ENCODE assay signal across 29 mouse cellular contexts in genomic region chr6:136883431-136883915, GRCm38 (mm10). TPM values are rescaled to one million over a fixed set of nuclear protein-coding genes. Genes with fewer than 3 reads are reported as not detected.
DNase-seq lines count a peak whose midpoint lies in the region; ATAC-seq and TF ChIP-seq lines count a peak whose summit lies in the region.
"Had no signal": no experiment of that assay in that cellular context is flagged by ENCODE, and none has a peak within 500 bp of the region (broad histone marks: within the 10 kb centered on the region; RNA-seq: fewer than 3 reads in every experiment).

No protein-coding gene starts in this region.

- ATAC-seq in kidney, embryonic 16.5 days (ENCODE audit: low FRiP score, low TSS enrichment) = 0 out of 2 replicates have a peak, but pooled peaks have one; percentile 46
- no peak for ATAC-seq in lung, postnatal 0 days
- ATAC-seq: forebrain, embryonic 16.5 days; inflammation-experienced regulatory T-cells, adult 6 months; liver, embryonic 12.5 days; Patski had no signal

- no peaks in the 10 kb centered on the region for H3K27me3 ChIP-seq in kidney, embryonic 16.5 days (ENCODE audit: insufficient read depth, low read length)
- H3K27me3 ChIP-seq in lung, postnatal 0 days (replicated peaks; ENCODE audit: insufficient read depth, low read length) = no peaks in the 10 kb centered on the region
- H3K27me3 ChIP-seq: limb, embryonic 12.5 days; liver, embryonic 12.5 days; lung, embryonic 15.5 days; neural tube, embryonic 12.5 days; Patski had no signal

- H3K9me3 ChIP-seq in kidney, embryonic 16.5 days (ENCODE audit: low read length) = no peaks in the 10 kb centered on the region
- no peaks in the 10 kb centered on the region for H3K9me3 ChIP-seq in lung, postnatal 0 days (ENCODE audit: low read length)
- H3K9me3 ChIP-seq: limb, embryonic 12.5 days; liver, embryonic 12.5 days; lung, embryonic 15.5 days; neural tube, embryonic 12.5 days had no signal

- no peak overlapping the region for H3K4me3 ChIP-seq in kidney, embryonic 16.5 days (ENCODE audit: low read length)
- H3K4me3 ChIP-seq in lung, postnatal 0 days (ENCODE audit: low read depth, low read length) = no peak overlapping the region
- H3K4me3 ChIP-seq: limb, embryonic 12.5 days; liver, embryonic 12.5 days; lung, embryonic 15.5 days; neural tube, embryonic 12.5 days had no signal

- no peak overlapping the region for H3K27ac ChIP-seq in kidney, embryonic 16.5 days (ENCODE audit: low read length)
- no peak overlapping the region for H3K27ac ChIP-seq in lung, postnatal 0 days (ENCODE audit: low read length)
- H3K27ac ChIP-seq: hindbrain, embryonic 14.5 days; limb, embryonic 12.5 days; liver, embryonic 12.5 days; lung, embryonic 15.5 days; neural tube, embryonic 12.5 days had no signal

- intact Hi-C loops in gastrocnemius, postnatal 14 days (cut with DNase I; ENCODE audit: low total_unique reads) = no loop called here

- TF ChIP-seq CTCF in lung, postnatal 0 days (IDR thresholded peaks at IDR 0.05) = no peak

- H3K9ac ChIP-seq in kidney, embryonic 16.5 days (replicated peaks; ENCODE audit: low read length) = no peak overlapping the region
- no peak overlapping the region for H3K9ac ChIP-seq in lung, postnatal 0 days (replicated peaks; ENCODE audit: low read depth)
- H3K9ac ChIP-seq: hindbrain, embryonic 14.5 days; limb, embryonic 12.5 days; liver, embryonic 12.5 days; lung, embryonic 15.5 days; neural tube, embryonic 12.5 days had no signal

- WGBS in kidney, embryonic 16.5 days = 75% methylated on average over 3 of the region's 3 CpGs
- WGBS in lung, postnatal 0 days = 68% methylated on average over 3 of the region's 3 CpGs

- no peak for TF ChIP-seq EP300 in lung, postnatal 0 days (IDR thresholded peaks at IDR 0.05)

- no peaks in the 10 kb centered on the region for H3K36me3 ChIP-seq in kidney, embryonic 16.5 days (ENCODE audit: insufficient read depth, low read length)
- no peaks in the 10 kb centered on the region for H3K36me3 ChIP-seq in lung, postnatal 0 days (ENCODE audit: insufficient read depth, low read length)
- H3K36me3 ChIP-seq: limb, embryonic 12.5 days; liver, embryonic 12.5 days; lung, embryonic 15.5 days; neural tube, embryonic 12.5 days had no signal

- DNase-seq in gastrocnemius, postnatal 14 days = peak; percentile 40
- no peak for DNase-seq in gastrocnemius, adult 8-10 months (ENCODE audit: low spot score in 2 of 2)
- DNase-seq in kidney, adult 11 months = no peak
- DNase-seq in lung, postnatal 10 days = peak; percentile 48
- no peak for DNase-seq in lung, postnatal 0 days (ENCODE audit: low spot score)
- DNase-seq in skeletal muscle tissue, adult 2 months (ENCODE audit: low read depth, low spot score) = peak; percentile 35
- no peak for DNase-seq in Muller cell, postnatal 12 days (ENCODE audit: inconsistent ontology term)
- DNase-seq: adrenal gland, postnatal 36 days; cerebellum, adult 9-10 months; heart, postnatal 4 days; layer of hippocampus, postnatal 36 days; midbrain, embryonic 14.5 days; right cerebral cortex, postnatal 14 days; spleen, adult 18-20 months; thymus, postnatal 25 days had no signal

- peaks cover 19% of the 10 kb centered on the region; the same call in 1 of the 2 replicates for H3K4me1 ChIP-seq in kidney, embryonic 16.5 days (ENCODE audit: insufficient read depth, low read length)
- H3K4me1 ChIP-seq in lung, postnatal 0 days (ENCODE audit: insufficient read depth, low read depth, low read length) = peaks cover 5% of the 10 kb centered on the region; the same call in 1 of the 2 replicates
- H3K4me1 ChIP-seq: liver, embryonic 12.5 days; neural tube, embryonic 12.5 days had no signal

- no peak overlapping the region for H3K4me2 ChIP-seq in kidney, embryonic 16.5 days (replicated peaks; ENCODE audit: low read depth, low read length)
- no peak overlapping the region for H3K4me2 ChIP-seq in lung, postnatal 0 days (replicated peaks; ENCODE audit: low read depth, low read length)
- H3K4me2 ChIP-seq: hindbrain, embryonic 14.5 days; limb, embryonic 12.5 days; liver, embryonic 12.5 days; lung, embryonic 15.5 days; neural tube, embryonic 12.5 days had no signal

RNA-seq across cellular contexts. Expression of gene Mgp, which starts 7.8 kb away (rescaled TPM):
- total RNA-seq in gastrocnemius, postnatal 14 days (2021) = 100 to 1,000 TPM; 166 to 195 TPM
- 10 to 100 TPM; 25.2 to 67.7 (median 42.4) TPM for total RNA-seq in gastrocnemius, adult 8-10 months (2022)
- 226 and 274 TPM in 2 replicates for polyA plus RNA-seq in kidney, embryonic 16.5 days (2015; fragmentation: Nextera tagmentation; extraction: Ambion mirVana)
- 1,533 and 1,851 TPM in 2 replicates for polyA plus RNA-seq in lung, postnatal 0 days (2015; fragmentation: Nextera tagmentation; extraction: Ambion mirVana)
- total RNA-seq: ES-E14; megakaryocyte-erythroid progenitor cell, adult 5-6 weeks had no signal
- polyA plus RNA-seq: inflammation-experienced regulatory T-cells, adult 6 months had no signal

RNA-seq across cellular contexts. Expression of gene Art4, which starts 25.9 kb away (rescaled TPM):
- total RNA-seq in gastrocnemius, postnatal 14 days (2021) = under 1 TPM; 0.38 to 0.84 TPM
- total RNA-seq in gastrocnemius, adult 8-10 months (2022) = under 1 TPM in 1 of 4 experiments, not detected in 3; 0.12 TPM
- polyA plus RNA-seq in kidney, embryonic 16.5 days (2015; fragmentation: Nextera tagmentation; extraction: Ambion mirVana) = 5.6 and 6.4 TPM in 2 replicates
- 7.5 and 7.9 TPM in 2 replicates for polyA plus RNA-seq in lung, postnatal 0 days (2015; fragmentation: Nextera tagmentation; extraction: Ambion mirVana)
- total RNA-seq: ES-E14; layer of hippocampus, postnatal 36 days had no signal
- polyA plus RNA-seq: midbrain, embryonic 14.5 days; Patski had no signal

RNA-seq across cellular contexts. Expression of gene Erp27, which starts 38.5 kb away (rescaled TPM):
- not detected for total RNA-seq in gastrocnemius, postnatal 14 days (2021)
- total RNA-seq in gastrocnemius, adult 8-10 months (2022) = not detected
- polyA plus RNA-seq in kidney, embryonic 16.5 days (2015; fragmentation: Nextera tagmentation; extraction: Ambion mirVana) = 0.22 and 0.23 TPM in 2 replicates
- polyA plus RNA-seq in lung, postnatal 0 days (2015; fragmentation: Nextera tagmentation; extraction: Ambion mirVana) = 0.61 and 0.74 TPM in 2 replicates
- total RNA-seq: adrenal gland, adult 18-20 months; ES-E14 had no signal
- polyA plus RNA-seq: hindbrain, embryonic 14.5 days; midbrain, embryonic 14.5 days; neural tube, embryonic 12.5 days had no signal

RNA-seq across cellular contexts. Expression of gene Pde6h, which starts 40.2 kb away (rescaled TPM):
- total RNA-seq in gastrocnemius, postnatal 14 days (2021) = not detected
- total RNA-seq in gastrocnemius, adult 8-10 months (2022) = not detected
- 0.49 and 0.55 TPM in 2 replicates for polyA plus RNA-seq in kidney, embryonic 16.5 days (2015; fragmentation: Nextera tagmentation; extraction: Ambion mirVana)
- polyA plus RNA-seq in lung, postnatal 0 days (2015; fragmentation: Nextera tagmentation; extraction: Ambion mirVana) = 0.27 and 0.60 TPM in 2 replicates
- total RNA-seq: adrenal gland, adult 18-20 months; adrenal gland, postnatal 36 days; heart, postnatal 4 days had no signal
- polyA plus RNA-seq: forebrain, embryonic 16.5 days; heart, embryonic 14.5 days; inflammation-experienced regulatory T-cells, adult 6 months; liver, embryonic 12.5 days; midbrain, embryonic 14.5 days; neural tube, embryonic 12.5 days had no signal

RNA-seq across cellular contexts. Expression of gene Smco3, which starts 48.2 kb away (rescaled TPM):
- 1 to 10 TPM in 1 of 2 experiments, under 1 TPM in 1; 0.62 to 1.6 TPM for total RNA-seq in gastrocnemius, postnatal 14 days (2021)
- under 1 TPM in 3 of 4 experiments, not detected in 1; 0.18 to 0.64 (median 0.19) TPM for total RNA-seq in gastrocnemius, adult 8-10 months (2022)
- polyA plus RNA-seq in kidney, embryonic 16.5 days (2015; fragmentation: Nextera tagmentation; extraction: Ambion mirVana) = 2.4 and 2.5 TPM in 2 replicates
- polyA plus RNA-seq in lung, postnatal 0 days (2015; fragmentation: Nextera tagmentation; extraction: Ambion mirVana) = 2.3 and 3.4 TPM in 2 replicates
- total RNA-seq: ES-E14; heart, adult 8-10 months had no signal
- polyA plus RNA-seq: heart, embryonic 14.5 days; limb, embryonic 12.5 days; liver, embryonic 12.5 days had no signal

Comparison
In these comparisons a context has a peak if more than half of its experiments do, and no peak if none do; other contexts are left out.
1. DNase-seq: peak in gastrocnemius, postnatal 14 days (single experiment), lung, postnatal 10 days (single experiment) and skeletal muscle tissue, adult 2 months (single experiment); none in gastrocnemius, adult 8-10 months (0 of 2), kidney, adult 11 months (single experiment), lung, postnatal 0 days (single experiment) and Muller cell, postnatal 12 days (single experiment).